Mouse (Mus musculus): Measurements from ENCODE around the gene Wnt1. TPM values are rescaled to one million over a fixed set of nuclear protein-coding genes. Genes with fewer than 3 reads are reported as not detected.

Wnt1 gene
- total RNA-seq (2023): not detected

DNA sequence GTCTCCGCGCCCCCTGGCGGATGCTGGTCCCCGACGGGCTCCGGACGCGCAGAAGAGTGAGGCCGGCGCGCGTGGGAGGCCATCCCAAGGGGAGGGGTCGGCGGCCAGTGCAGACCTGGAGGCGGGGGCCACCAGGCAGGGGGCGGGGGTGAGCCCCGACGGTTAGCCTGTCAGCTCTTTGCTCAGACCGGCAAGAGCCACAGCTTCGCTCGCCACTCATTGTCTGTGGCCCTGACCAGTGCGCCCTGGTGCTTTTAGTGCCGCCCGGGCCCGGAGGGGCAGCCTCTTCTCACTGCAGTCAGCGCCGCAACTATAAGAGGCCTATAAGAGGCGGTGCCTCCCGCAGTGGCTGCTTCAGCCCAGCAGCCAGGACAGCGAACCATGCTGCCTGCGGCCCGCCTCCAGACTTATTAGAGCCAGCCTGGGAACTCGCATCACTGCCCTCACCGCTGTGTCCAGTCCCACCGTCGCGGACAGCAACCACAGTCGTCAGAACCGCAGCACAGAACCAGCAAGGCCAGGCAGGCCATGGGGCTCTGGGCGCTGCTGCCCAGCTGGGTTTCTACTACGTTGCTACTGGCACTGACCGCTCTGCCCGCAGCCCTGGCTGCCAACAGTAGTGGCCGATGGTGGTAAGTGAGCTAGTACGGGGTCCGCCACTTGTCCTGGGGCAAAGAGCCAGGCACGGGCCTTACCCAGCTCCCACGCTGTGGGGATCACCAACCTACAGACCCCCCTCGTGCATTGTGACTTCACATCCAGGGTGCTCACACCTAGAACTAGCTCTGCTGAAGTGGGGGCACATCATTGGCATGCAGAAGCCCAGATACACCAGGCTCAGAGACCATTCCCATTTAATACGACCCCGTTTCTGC, at the start of gene Wnt1:
Gene Wnt1, plus strand, starts transcription at position 197 of the 875 bp plus-strand sequence.

DNA sequence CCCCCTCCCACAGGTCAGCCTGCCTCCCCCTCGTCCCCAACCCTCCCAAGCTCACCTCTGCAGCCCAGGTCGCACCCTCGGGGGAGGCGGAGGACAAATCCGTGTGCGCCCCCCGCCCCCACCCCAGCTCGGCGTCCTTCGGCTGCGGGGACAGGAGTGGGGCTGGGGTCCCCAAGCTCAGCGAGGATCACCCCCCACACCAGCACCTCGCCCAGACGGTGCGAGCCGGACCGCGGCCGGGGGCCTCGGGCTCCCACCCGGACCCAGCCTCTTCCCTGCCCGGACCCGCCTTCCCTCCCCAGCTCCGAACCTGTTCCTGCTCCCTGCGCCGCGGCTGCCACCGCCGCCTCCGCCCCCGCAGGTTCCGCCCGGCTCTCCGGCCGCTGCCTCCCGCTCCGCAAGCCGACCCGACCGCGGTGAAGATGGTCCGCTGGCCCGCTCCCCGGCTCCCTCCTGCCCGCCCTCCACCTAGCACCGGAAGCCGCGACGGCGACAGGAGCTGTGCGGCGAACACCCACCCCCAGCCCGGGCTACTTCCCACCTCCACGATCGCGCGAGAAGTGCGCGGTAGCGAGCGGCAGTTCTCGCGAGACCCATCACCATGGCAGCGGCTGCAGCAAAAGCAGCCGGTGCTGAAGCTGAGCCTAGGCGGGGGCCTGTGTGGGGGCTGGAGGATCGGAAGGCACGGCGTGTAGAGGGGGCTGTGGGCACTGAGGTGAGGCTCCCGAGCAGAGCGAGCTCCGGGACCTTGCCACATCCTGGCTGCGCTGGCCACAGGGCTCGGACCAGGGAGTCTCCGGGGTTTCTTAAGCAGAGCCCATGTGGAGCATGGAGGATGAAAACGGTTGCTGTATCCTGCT, 26.8 kb upstream of the Wnt1 start, which contains the start of gene Arf3:
Gene Arf3, minus strand, starts transcription at position 545 of the 860 bp plus-strand sequence.

DNA sequence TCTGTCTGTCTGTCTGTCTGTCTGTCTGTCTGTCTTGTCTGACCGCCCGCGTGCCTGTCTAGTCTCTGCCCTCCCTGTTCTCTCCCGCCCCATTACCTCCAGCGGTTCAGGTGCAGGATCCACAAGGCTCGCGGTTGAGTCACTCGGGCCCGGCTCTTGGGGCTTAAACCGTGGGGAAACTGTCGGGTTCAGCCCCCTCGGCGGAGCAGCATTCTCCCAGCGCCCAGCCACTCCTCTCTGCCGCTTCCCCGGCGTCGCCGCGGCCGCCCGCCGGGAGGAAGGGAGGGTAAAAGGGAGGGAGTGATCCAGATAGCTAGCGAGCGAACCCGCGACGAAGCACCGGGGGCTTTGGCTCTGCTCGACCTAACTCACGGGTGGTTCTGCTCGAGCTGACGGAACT, 11.9 kb upstream of the Wnt1 start, which contains the start of gene Wnt10b:
Gene Wnt10b, minus strand, starts transcription at position 389 of the 400 bp plus-strand sequence.

DNA sequence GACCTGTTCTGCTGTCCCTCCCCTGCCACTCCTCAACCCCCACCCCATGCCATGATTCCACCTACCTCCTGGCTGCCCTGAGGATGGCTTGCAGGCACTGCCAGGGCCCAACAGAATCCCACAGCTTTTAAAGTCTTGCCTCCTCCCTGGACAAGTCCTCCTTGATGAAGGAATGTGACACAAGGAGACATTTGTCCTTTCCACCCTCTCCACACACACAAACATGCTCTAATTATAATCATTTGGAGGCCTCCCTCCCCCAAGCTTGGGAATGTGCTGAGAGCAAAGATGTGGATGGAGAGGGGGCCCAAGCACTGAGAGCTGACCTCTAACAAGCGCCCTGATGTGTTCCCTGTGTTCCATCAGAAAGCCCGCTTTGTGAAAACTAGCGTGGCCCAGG, 19.7 kb downstream of the Wnt1 start, which contains the start of gene Ddn:
Gene Ddn, minus strand, starts transcription at position 101 of the 400 bp plus-strand sequence.

DNA sequence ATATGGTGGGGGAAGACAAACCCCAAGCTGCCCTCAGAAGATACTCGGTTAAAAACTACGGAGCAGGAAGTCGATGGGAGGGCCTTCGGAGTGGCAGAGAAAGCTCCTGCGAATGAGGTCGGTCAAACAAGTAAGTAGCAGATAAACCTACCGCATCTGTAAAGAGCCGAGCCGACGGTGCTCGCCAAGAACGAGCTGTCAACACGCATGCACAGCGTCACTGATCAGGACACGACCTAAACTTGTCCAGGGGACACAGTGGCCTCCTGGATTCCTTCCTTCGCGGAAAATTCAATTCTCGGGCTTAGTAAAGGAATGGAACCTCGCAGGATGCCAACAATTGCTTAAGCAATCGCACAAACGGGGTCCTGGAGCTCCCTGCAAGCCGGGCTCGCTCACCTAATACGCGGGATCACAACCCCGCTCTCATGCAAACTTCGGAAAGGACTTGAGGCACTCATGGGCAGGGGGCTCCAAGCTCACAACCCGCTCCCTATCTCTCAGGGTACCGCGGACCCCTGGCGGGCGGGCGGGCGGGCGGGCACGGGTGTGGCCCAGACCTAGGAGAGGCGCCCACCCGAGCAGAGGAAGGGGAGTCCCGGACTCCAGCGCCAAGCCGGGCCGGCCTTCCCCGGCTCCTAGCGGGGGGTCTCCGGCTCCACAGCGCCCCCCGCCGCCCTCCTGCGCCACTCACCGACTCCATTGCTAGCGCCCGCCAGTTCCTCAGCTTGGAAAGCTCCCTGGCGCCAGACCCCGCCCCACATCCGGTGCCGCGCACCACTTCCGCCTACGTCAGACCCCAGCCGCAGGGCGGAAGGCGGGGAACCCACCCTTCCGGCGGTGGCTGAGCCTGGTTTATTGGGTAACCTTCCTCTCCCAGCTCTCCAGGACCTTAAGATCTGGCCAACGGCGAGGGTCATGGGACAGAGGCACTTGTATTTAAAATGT, 41.4 kb downstream of the Wnt1 start, which contains the start of gene Prkag1:
Gene Prkag1, minus strand, starts transcription at position 786 of the 948 bp plus-strand sequence.

Other genes starting within 250 kb of the Wnt1 start
- 100 to 1,000 TPM; 123 to 126 TPM for gene Ccnt1, start 218.9 kb upstream of the Wnt1 start, total RNA-seq (2023)
- gene 4930415O20Rik, start 218.9 kb upstream of the Wnt1 start, total RNA-seq (2023): not detected
- 10 to 100 TPM; 24.1 to 30.7 TPM for gene Adcy6, start 179.8 kb upstream of the Wnt1 start, total RNA-seq (2023)
- under 1 TPM; 0.79 to 0.83 TPM for gene Cacnb3, start 159.0 kb upstream of the Wnt1 start, total RNA-seq (2023)
- gene Ddx23, start 127.0 kb upstream of the Wnt1 start, total RNA-seq (2023): 100 to 1,000 TPM; 137 to 163 TPM
- gene Rnd1, start 112.4 kb upstream of the Wnt1 start, total RNA-seq (2023): 1 to 10 TPM in 1 of 2 experiments, under 1 TPM in 1; 0.82 to 1.3 TPM
- not detected for gene Ccdc65, start 81.7 kb upstream of the Wnt1 start, total RNA-seq (2023)
- 1 to 10 TPM; 3.7 to 5.5 TPM for gene Fkbp11, start 61.7 kb upstream of the Wnt1 start, total RNA-seq (2023)
- gene Arf3, start 26.6 kb upstream of the Wnt1 start, total RNA-seq (2023): 100 to 1,000 TPM; 105 to 115 TPM
- under 1 TPM; 0.21 to 0.29 TPM for gene Wnt10b, start 11.7 kb upstream of the Wnt1 start, total RNA-seq (2023)
- gene Ddn, start 19.6 kb downstream of the Wnt1 start, total RNA-seq (2023): under 1 TPM; 0.15 to 0.39 TPM
- 100 to 1,000 TPM; 118 TPM for gene Prkag1, start 41.7 kb downstream of the Wnt1 start, total RNA-seq (2023)
- gene Kmt2d, start 81.3 kb downstream of the Wnt1 start, total RNA-seq (2023): 100 to 1,000 TPM; 254 to 294 TPM
- 10 to 100 TPM; 22.4 to 23.8 TPM for gene Rhebl1, start 104.7 kb downstream of the Wnt1 start, total RNA-seq (2023)
- under 1 TPM in 1 of 2 experiments, not detected in 1; 0.36 TPM for gene Dhh, start 108.7 kb downstream of the Wnt1 start, total RNA-seq (2023)
- gene Lmbr1l, start 128.4 kb downstream of the Wnt1 start, total RNA-seq (2023): 100 to 1,000 TPM; 268 to 306 TPM
- 100 to 1,000 TPM; 263 to 287 TPM for gene Tuba1b, start 144.7 kb downstream of the Wnt1 start, total RNA-seq (2023)
- not detected for gene Gm49450, start 163.7 kb downstream of the Wnt1 start, total RNA-seq (2023)
- 100 to 1,000 TPM; 188 to 202 TPM for gene Tuba1a, start 163.8 kb downstream of the Wnt1 start, total RNA-seq (2023)
- gene Tuba1c, start 240.0 kb downstream of the Wnt1 start, total RNA-seq (2023): 10 to 100 TPM; 75.8 to 86.6 TPM

All from T-cell, adult 66 days (primary cell).